8 mouse cellular contexts compared by ENCODE assay signal in genomic region chr10:127664166-127664565, GRCm38 (mm10). TPM values are rescaled to one million over a fixed set of nuclear protein-coding genes. Genes with fewer than 3 reads are reported as not detected.
A peak's percentile ranks its signal among the peaks of the same experiment; 100 is the strongest.
DNase-seq lines count a peak whose midpoint lies in the region; ATAC-seq and TF ChIP-seq lines count a peak whose summit lies in the region.
"Had no signal": no experiment of that assay in that cellular context is flagged by ENCODE, and none has a peak within 500 bp of the region (broad histone marks: within the 10 kb centered on the region; RNA-seq: fewer than 3 reads in every experiment).

No protein-coding gene starts in this region.

- no peaks in the 10 kb centered on the region for H3K9me3 ChIP-seq in kidney, postnatal 0 days (replicated peaks; ENCODE audit: low read length)
- H3K9me3 ChIP-seq in E14TG2a.4 (ENCODE audit: low read length): no peaks in the 10 kb centered on the region
- no peaks in the 10 kb centered on the region for H3K9me3 ChIP-seq in limb, embryonic 11.5 days (ENCODE audit: control insufficient read depth, low read length)

- H3K9ac ChIP-seq in kidney, postnatal 0 days (ENCODE audit: low read depth, low read length): peak overlapping the region; percentile 28; the same call in 1 of the 2 replicates
- H3K9ac ChIP-seq in limb, embryonic 11.5 days (ENCODE audit: low read length): no peak overlapping the region

- WGBS in kidney, postnatal 0 days: 44% methylated on average over 16 of the region's 16 CpGs
- WGBS in limb, embryonic 11.5 days: 28% methylated on average over 16 of the region's 16 CpGs

- peak overlapping the region; percentile 77 for H3K4me2 ChIP-seq in kidney, postnatal 0 days (ENCODE audit: low read length)
- H3K4me2 ChIP-seq in limb, embryonic 11.5 days (ENCODE audit: low read depth, severe bottlenecking): peak overlapping the region; percentile 83

- peak overlapping the region; percentile 82 for H3K4me3 ChIP-seq in kidney, postnatal 0 days (replicated peaks; ENCODE audit: low read depth, low read length)
- peak overlapping the region; percentile 88 for H3K4me3 ChIP-seq in E14TG2a.4 (replicated peaks; ENCODE audit: low read length)
- no peak overlapping the region; the same call in 1 of the 2 replicates for H3K4me3 ChIP-seq in limb, embryonic 11.5 days (ENCODE audit: low read depth, low read length)

- no peak for TF ChIP-seq CTCF in kidney, postnatal 0 days (IDR thresholded peaks at IDR 0.05; ENCODE audit: low read depth)
- TF ChIP-seq CTCF in E14TG2a.4 (conservative IDR thresholded peaks at IDR 0.05; ENCODE audit: low read length): no peak

- DNase-seq in kidney, postnatal 0 days (ENCODE audit: low spot score): no peak
- no peak for DNase-seq in kidney, adult 9 months
- DNase-seq in NIH3T3 (ENCODE audit: low read depth): peak; percentile 41
- no peak for DNase-seq in limb, embryonic 11.5 days (ENCODE audit: low spot score)
- DNase-seq in embryo, embryonic 10.5 days (ENCODE audit: low spot score): no peak
- no peak for DNase-seq in gastrocnemius, adult 18-20 months (ENCODE audit: low spot score)

- H3K4me1 ChIP-seq in kidney, postnatal 0 days (replicated peaks; ENCODE audit: insufficient read depth, low read length): peaks cover 48% of the 10 kb centered on the region
- peaks cover 91% of the 10 kb centered on the region for H3K4me1 ChIP-seq in E14TG2a.4 (replicated peaks; ENCODE audit: low read depth, low read length)
- H3K4me1 ChIP-seq in limb, embryonic 11.5 days (ENCODE audit: control insufficient read depth, insufficient read depth, low read length): peaks cover 47% of the 10 kb centered on the region

- no peak for ATAC-seq in kidney, postnatal 0 days (replicated peaks; ENCODE audit: low FRiP score, low read depth)
- no peak for ATAC-seq in limb, embryonic 11.5 days (ENCODE audit: insufficient number of reproducible peaks, low FRiP score, low TSS enrichment, low read depth)
- ATAC-seq: activated CD4-positive, CD25-positive, alpha-beta regulatory T cell, adult 4 months had no signal

- no peak overlapping the region for H3K27ac ChIP-seq in kidney, postnatal 0 days
- no peak overlapping the region for H3K27ac ChIP-seq in limb, embryonic 11.5 days (replicated peaks; ENCODE audit: low read depth, low read length)

- H3K36me3 ChIP-seq in kidney, postnatal 0 days (ENCODE audit: insufficient read depth, low read length): peaks cover 37% of the 10 kb centered on the region
- H3K36me3 ChIP-seq in E14TG2a.4 (ENCODE audit: insufficient read depth, low read length): peaks cover 47% of the 10 kb centered on the region
- H3K36me3 ChIP-seq in limb, embryonic 11.5 days (ENCODE audit: control insufficient read depth, insufficient read depth, low read length): peaks cover 16% of the 10 kb centered on the region

- H3K27me3 ChIP-seq in kidney, postnatal 0 days (ENCODE audit: insufficient read depth, low read length): no peaks in the 10 kb centered on the region
- peaks cover 35% of the 10 kb centered on the region for H3K27me3 ChIP-seq in E14TG2a.4 (ENCODE audit: insufficient read depth, low read length)
- H3K27me3 ChIP-seq in limb, embryonic 11.5 days (ENCODE audit: control insufficient read depth, insufficient read depth, low read length): no peaks in the 10 kb centered on the region

RNA-seq across cellular contexts. Expression of gene Nemp1, which starts 2.5 kb away (rescaled TPM):
- 6.6 and 6.9 TPM in 2 replicates for polyA plus RNA-seq in kidney, postnatal 0 days (2015; fragmentation: Nextera tagmentation; extraction: Ambion mirVana)
- 12.5 and 15.0 TPM in 2 replicates for polyA plus RNA-seq in limb, embryonic 11.5 days (2014; fragmentation: Nextera tagmentation; extraction: Ambion mirVana)
- total RNA-seq in gastrocnemius, adult 18-20 months (2021): 1 to 10 TPM; 2.5 to 2.7 TPM

RNA-seq across cellular contexts. Expression of gene Nab2, which starts 4.2 kb away (rescaled TPM):
- 21.5 and 24.3 TPM in 2 replicates for polyA plus RNA-seq in kidney, postnatal 0 days (2015; fragmentation: Nextera tagmentation; extraction: Ambion mirVana)
- polyA plus RNA-seq in limb, embryonic 11.5 days (2014; fragmentation: Nextera tagmentation; extraction: Ambion mirVana): 12.7 and 13.1 TPM in 2 replicates
- 1 to 10 TPM; 3.4 to 3.5 TPM for total RNA-seq in gastrocnemius, adult 18-20 months (2021)

RNA-seq across cellular contexts. Expression of gene Stat6, which starts 21.4 kb away (rescaled TPM):
- 26.2 and 27.0 TPM in 2 replicates for polyA plus RNA-seq in kidney, postnatal 0 days (2015; fragmentation: Nextera tagmentation; extraction: Ambion mirVana)
- polyA plus RNA-seq in limb, embryonic 11.5 days (2014; fragmentation: Nextera tagmentation; extraction: Ambion mirVana): 5.7 and 7.2 TPM in 2 replicates
- 10 to 100 TPM; 16.0 to 17.9 TPM for total RNA-seq in gastrocnemius, adult 18-20 months (2021)

RNA-seq across cellular contexts. Expression of gene Myo1a, which starts 40.8 kb away (rescaled TPM):
- 0.07 and 0.18 TPM in 2 replicates for polyA plus RNA-seq in kidney, postnatal 0 days (2015; fragmentation: Nextera tagmentation; extraction: Ambion mirVana)
- 0.40 and 0.61 TPM in 2 replicates for polyA plus RNA-seq in limb, embryonic 11.5 days (2014; fragmentation: Nextera tagmentation; extraction: Ambion mirVana)
- total RNA-seq in gastrocnemius, adult 18-20 months (2021): not detected
- polyA plus RNA-seq: activated CD4-positive, CD25-positive, alpha-beta regulatory T cell, adult 4 months had no signal

RNA-seq across cellular contexts. Expression of gene Lrp1, which starts 43.2 kb away (rescaled TPM):
- 42.6 and 44.5 TPM in 2 replicates for polyA plus RNA-seq in kidney, postnatal 0 days (2015; fragmentation: Nextera tagmentation; extraction: Ambion mirVana)
- polyA plus RNA-seq in limb, embryonic 11.5 days (2014; fragmentation: Nextera tagmentation; extraction: Ambion mirVana): 57.6 and 63.2 TPM in 2 replicates
- 10 to 100 TPM; 40.8 to 43.4 TPM for total RNA-seq in gastrocnemius, adult 18-20 months (2021)
